Mouse (Mus musculus) CH12.LX (cell line): ENCODE data around the gene Cnksr1. TPM values are rescaled to one million over a fixed set of nuclear protein-coding genes. Genes with fewer than 3 reads are reported as not detected.

Source experiments
- DNase-seq: peaks from one replicate; pipeline ENCODE4 v3.0.0-alpha.2; 2013; ENCODE audit errors: extremely low read depth
- H3K27ac ChIP-seq: 2 replicates; pipeline ENCODE4 v1.5.1; 2012; ENCODE audit warnings: low read depth, mild to moderate bottlenecking, control low read depth, moderate library complexity; ENCODE audit not compliant: insufficient read depth
- H3K27me3 ChIP-seq: replicated peaks from 2 replicates; pipeline ENCODE3; 2012; ENCODE audit warnings: inconsistent platforms
- H3K36me3 ChIP-seq, 2 experiments: replicated peaks in 1 of 2; 2 replicates each; pipeline versions ENCODE3 to v1.6.1; 2012; ENCODE audit warnings: inconsistent platforms in 1 of 2, low read length in 1 of 2, mild to moderate bottlenecking in 1 of 2, mixed read lengths in 1 of 2, moderate library complexity in 1 of 2; ENCODE audit not compliant: control insufficient read depth in 1 of 2, insufficient read depth in 1 of 2
- H3K4me1 ChIP-seq, 2 experiments: 2 replicates each; pipeline ENCODE4 v1.6.1; 2012; ENCODE audit warnings: inconsistent platforms in 1 of 2, moderate library complexity in 1 of 2; ENCODE audit not compliant: insufficient read depth in 2 of 2, control insufficient read depth in 1 of 2
- H3K4me2 ChIP-seq: 2 replicates; pipeline ENCODE4 v1.6.1; 2012; ENCODE audit warnings: low read depth, mild to moderate bottlenecking, control low read depth; ENCODE audit not compliant: poor library complexity, insufficient read depth, severe bottlenecking
- H3K4me3 ChIP-seq, 3 experiments: fragments of 150-350 bp in 1 of 3; sonication (generic) in 1 of 3; replicated peaks in 1 of 3; 2 replicates each; pipeline versions ENCODE3 to v1.5.1; 2011 to 2012; ENCODE audit warnings: low read depth in 2 of 3, low read length in 2 of 3, mild to moderate bottlenecking in 2 of 3, moderate library complexity in 2 of 3, control low read depth in 1 of 3, improper control_type of control experiment in 1 of 3, inconsistent platforms in 1 of 3, mixed read lengths in 1 of 3; ENCODE audit not compliant: poor library complexity in 1 of 3
- H3K79me2 ChIP-seq: replicated peaks from 2 replicates; pipeline ENCODE4 v1.6.1; 2012; ENCODE audit warnings: mild to moderate bottlenecking, moderate library complexity; ENCODE audit not compliant: control insufficient read depth, poor library complexity, insufficient read depth, severe bottlenecking; ENCODE audit errors: extremely low read depth
- H3K9ac ChIP-seq: 2 replicates; pipeline ENCODE4 v1.6.1; 2012; ENCODE audit warnings: low read depth, mild to moderate bottlenecking, control low read depth, moderate library complexity; ENCODE audit not compliant: insufficient read depth
- H3K9me3 ChIP-seq: replicated peaks from 2 replicates; pipeline ENCODE3; 2012; ENCODE audit warnings: low read length, inconsistent platforms, mixed read lengths
- CTCF ChIP-seq, 2 experiments: IDR thresholded peaks in 1 of 2; conservative IDR thresholded peaks in 1 of 2; 2 replicates each; pipeline ENCODE4 v1.5.1; 2011 to 2012; ENCODE audit warnings: low read depth in 2 of 2, low read length in 2 of 2, improper control_type of control experiment in 1 of 2, inconsistent platforms in 1 of 2, mild to moderate bottlenecking in 1 of 2, moderate library complexity in 1 of 2
- ELF1 ChIP-seq: IDR thresholded peaks from 2 replicates; pipeline ENCODE4 v1.6.1; 2014; ENCODE audit warnings: low read depth, mild to moderate bottlenecking, inconsistent platforms, low read length, improper control_type of control experiment
- JUND ChIP-seq: conservative IDR thresholded peaks from 2 replicates; pipeline ENCODE4 v1.6.1; 2011; ENCODE audit warnings: low read depth, low read length, improper control_type of control experiment
- KAT2A ChIP-seq: IDR thresholded peaks from 2 replicates; pipeline ENCODE4 v1.6.1; 2012; ENCODE audit warnings: low read length, improper control_type of control experiment, inconsistent platforms; ENCODE audit not compliant: insufficient replicate concordance
- MAFK ChIP-seq: IDR thresholded peaks from 2 replicates; pipeline ENCODE4 v1.6.1; 2011; ENCODE audit warnings: low read length, improper control_type of control experiment; ENCODE audit not compliant: insufficient replicate concordance
- MXI1 ChIP-seq: IDR thresholded peaks from 2 replicates; pipeline ENCODE4 v1.6.1; 2011; ENCODE audit warnings: mild to moderate bottlenecking, low read depth, low read length, improper control_type of control experiment
- MYC ChIP-seq: IDR thresholded peaks from 2 replicates; pipeline ENCODE4 v1.6.1; 2011; ENCODE audit warnings: low read depth, mild to moderate bottlenecking, improper control_type of control experiment, low read length
- NELFE ChIP-seq: IDR thresholded peaks from 2 replicates; pipeline ENCODE4 v1.6.1; 2011; ENCODE audit warnings: low read depth, low read length, improper control_type of control experiment
- NRF1 ChIP-seq: IDR thresholded peaks from 2 replicates; pipeline ENCODE4 v1.6.1; 2014; ENCODE audit warnings: low read depth, mild to moderate bottlenecking, inconsistent platforms, low read length, improper control_type of control experiment, moderate library complexity
- PAX5 ChIP-seq: IDR thresholded peaks from 2 replicates; pipeline ENCODE4 v1.6.1; 2012; ENCODE audit warnings: low read length, inconsistent platforms, mixed read lengths
- RCOR1 ChIP-seq: conservative IDR thresholded peaks from 2 replicates; pipeline ENCODE4 v1.6.1; 2012; ENCODE audit warnings: low read depth, mild to moderate bottlenecking, inconsistent platforms, low read length, improper control_type of control experiment
- SIN3A ChIP-seq: IDR thresholded peaks from 2 replicates; pipeline ENCODE4 v1.6.1; 2012; ENCODE audit warnings: low read length, improper control_type of control experiment, inconsistent platforms
- SMC3 ChIP-seq: IDR thresholded peaks from 2 replicates; pipeline ENCODE4 v1.6.1; 2011; ENCODE audit warnings: low read depth, low read length, improper control_type of control experiment
- UBTF ChIP-seq: IDR thresholded peaks from 2 replicates; pipeline ENCODE4 v1.6.1; 2012; ENCODE audit warnings: low read depth, mild to moderate bottlenecking, inconsistent platforms, low read length, improper control_type of control experiment, moderate library complexity
- ZC3H11A ChIP-seq: IDR thresholded peaks from 2 replicates; pipeline ENCODE4 v1.6.1; 2012; ENCODE audit warnings: low read depth, mild to moderate bottlenecking, inconsistent platforms, low read length, improper control_type of control experiment
- ZKSCAN1 ChIP-seq: IDR thresholded peaks from 2 replicates; pipeline ENCODE4 v1.6.1; 2012; ENCODE audit warnings: low read depth, inconsistent platforms, low read length, improper control_type of control experiment, borderline replicate concordance
- ZMIZ1 ChIP-seq: IDR thresholded peaks from 2 replicates; pipeline ENCODE4 v1.6.1; 2012; ENCODE audit warnings: low read depth, mild to moderate bottlenecking, inconsistent platforms, low read length, improper control_type of control experiment
- dilution Hi-C: fragments of 300-500 bp; cut with MboI; formaldehyde crosslinking; loops from 2 replicates; pipeline ENCODE4 v1.14.3; 2020; ENCODE audit warnings: low sequenced_read_pairs; ENCODE audit not compliant: extremely low pct_unique_long_range_greater_than_20kb, extremely low pct_ligation_motif_present
- in situ Hi-C: fragments of 300-500 bp; cut with MboI; formaldehyde crosslinking; loops from 3 replicates; pipeline ENCODE4 v1.14.3; 2019; ENCODE audit warnings: low sequenced_read_pairs, low pct_ligation_motif_present, low pct_unique_long_range_greater_than_20kb, mixed read lengths
- polyA plus RNA-seq: library from polyadenylated mRNA; unstranded; fragments of >175 nt; gene quantifications from 2 replicates; pipeline ENCODE4 v1.2.1, GENCODE M21; 2012; ENCODE audit warnings: low read depth; ENCODE audit not compliant: insufficient read length
- total RNA-seq, 2 experiments: library from RNA; depleted of rRNA; stranded (reverse); fragments of 300-350 nt in 1 of 2; fragments of >200 nt in 1 of 2; gene quantifications; 2 replicates each; pipeline ENCODE4 v1.2.3; 2012 to 2014

Gene Cnksr1
- total and polyA plus RNA-seq, 3 experiments, result 0.13 to 0.16 TPM; not detected in 1

DNA sequence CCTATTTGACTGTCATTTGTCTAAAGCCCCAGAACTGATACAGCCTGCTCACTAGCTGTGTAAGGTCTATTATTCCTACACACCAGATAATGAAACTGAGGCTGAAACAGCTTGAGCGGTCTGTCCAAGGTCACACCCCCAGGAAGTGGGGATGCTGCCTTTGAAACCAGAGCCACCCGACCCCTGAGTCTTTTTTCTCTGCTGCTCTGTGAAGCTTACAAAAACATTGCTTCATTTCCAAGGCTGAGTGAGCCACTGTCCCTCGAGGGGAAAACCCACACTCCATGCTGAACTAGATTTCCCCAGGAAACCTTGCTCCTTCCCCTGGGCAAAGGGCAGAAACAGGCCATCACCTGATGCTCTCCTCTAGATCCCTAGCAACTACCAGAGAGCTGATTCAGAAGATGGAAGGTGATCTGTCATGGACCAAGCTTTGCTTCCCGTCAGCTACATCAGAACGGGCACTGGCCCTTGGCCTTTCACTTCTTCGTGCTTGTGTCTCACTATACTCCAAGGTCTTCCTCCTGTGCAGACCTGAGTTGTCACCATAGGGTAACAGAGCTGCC lies 31.6 kb downstream of the Cnksr1 start:
- H3K4me3 ChIP-seq, result no peak overlapping the region
- no peak for DNase-seq
- TF ChIP-seq MAFK, result no peak
- TF ChIP-seq JUND, result no peak
- TF ChIP-seq ZMIZ1, result no peak
- TF ChIP-seq MYC, result no peak
- TF ChIP-seq ZKSCAN1, result no peak
- peaks cover 3 to 11% of the 10 kb centered on the region in 2 experiments for H3K4me1 ChIP-seq
- H3K9ac ChIP-seq, result no peak overlapping the region
- H3K27ac ChIP-seq, result no peak overlapping the region
- no peaks in the 10 kb centered on the region for H3K79me2 ChIP-seq
- peaks cover 4% of the 10 kb centered on the region for H3K27me3 ChIP-seq
- peaks cover 5% of the 10 kb centered on the region for H3K9me3 ChIP-seq
- dilution Hi-C loops (no loop called here), in situ Hi-C loops (no loop called here)
- H3K36me3 ChIP-seq, result no peaks in the 10 kb centered on the region
- 0 out of 2 replicates have a peak overlapping the region, but pooled peaks have one; percentile 16 for H3K4me2 ChIP-seq

DNA sequence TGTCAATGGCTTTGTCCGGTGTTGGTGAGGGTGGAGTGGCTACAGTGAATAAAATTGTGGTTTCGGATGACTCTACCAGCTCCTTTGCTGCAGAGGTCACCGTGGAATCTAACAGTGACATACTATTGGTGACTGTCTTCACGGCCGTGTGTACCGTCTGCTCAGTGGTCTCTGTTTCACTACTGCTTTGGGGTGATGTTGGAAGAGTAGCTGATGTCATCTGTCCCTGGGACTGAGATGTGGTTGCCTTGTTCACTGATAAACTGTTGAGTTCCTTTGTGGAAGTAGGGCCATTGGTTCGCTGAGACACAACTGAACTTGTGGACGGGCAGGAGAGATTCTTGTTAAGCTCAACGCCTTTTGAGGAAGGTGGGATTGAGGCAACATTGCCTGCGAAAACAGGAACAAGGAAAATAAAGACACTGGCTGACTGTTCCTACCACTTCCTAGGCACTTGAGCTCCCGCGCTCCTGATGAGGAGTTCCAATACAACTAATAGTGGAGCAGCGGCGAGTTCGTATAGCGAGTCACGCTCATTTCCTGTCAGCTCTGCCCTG lies 34.8 kb downstream of the Cnksr1 start:
- H3K36me3 ChIP-seq, result no peaks in the 10 kb centered on the region
- no peak for DNase-seq
- H3K27me3 ChIP-seq, result no peaks in the 10 kb centered on the region
- H3K4me1 ChIP-seq, result peaks cover 3 to 11% of the 10 kb centered on the region in 2 experiments
- dilution Hi-C loops, result no loop called here
- no peaks in the 10 kb centered on the region for H3K9me3 ChIP-seq
- H3K27ac ChIP-seq, result no peak overlapping the region
- H3K79me2 ChIP-seq, result no peaks in the 10 kb centered on the region
- H3K9ac ChIP-seq, result no peak overlapping the region
- no peak for TF ChIP-seq NELFE
- TF ChIP-seq PAX5, result no peak
- TF ChIP-seq ZC3H11A, result no peak
- no peak for TF ChIP-seq NRF1
- no peak for TF ChIP-seq KAT2A
- no peak for TF ChIP-seq MXI1
- no peak for TF ChIP-seq ELF1
- no peak for TF ChIP-seq SIN3A
- no peak for TF ChIP-seq UBTF
- TF ChIP-seq RCOR1, result no peak
- no peak for TF ChIP-seq MAFK
- no peak for TF ChIP-seq ZKSCAN1
- TF ChIP-seq ZMIZ1, result no peak
- no peak for TF ChIP-seq SMC3
- no peak for TF ChIP-seq MYC
- no peak for TF ChIP-seq CTCF (conservative IDR thresholded peaks at IDR 0.05 in 1 of 2, IDR thresholded peaks at IDR 0.05 in 1 of 2; ENCODE audit: low read depth in 2 of 2, low read length in 2 of 2)
- TF ChIP-seq, all 38 proteins: peak for 0
- in situ Hi-C loops, result no loop called here
- Histone ChIP-seq H3K4me3 (no peak overlapping the region), H3K4me2 (no peak overlapping the region)
